Mouse (Mus musculus) hindbrain, embryonic 16.5 days (tissue): ENCODE results near the gene Lpin1. TPM values are rescaled to one million over a fixed set of nuclear protein-coding genes. Genes with fewer than 3 reads are reported as not detected.
A peak's percentile ranks its signal among the peaks of the same experiment; 100 is the strongest.

Experiments used
- ATAC-seq: fragments of 200-750 bp; cut with Nextera tagmentation; 2 replicates; pipeline ENCODE4 v1.8.0; 2017; ENCODE audit warnings: moderate TSS enrichment, moderate library complexity
- H3K27ac ChIP-seq: fragments of 300-500 bp; sonication (generic); 2 replicates; pipeline ENCODE4 v1.5.1; 2014; ENCODE audit warnings: low read depth, mild to moderate bottlenecking, control low read depth, low read length, moderate library complexity
- H3K27me3 ChIP-seq: fragments of 300-500 bp; sonication (generic); replicated peaks from 2 replicates; pipeline ENCODE4 v1.6.1; 2014; ENCODE audit warnings: low read length; ENCODE audit not compliant: control insufficient read depth, insufficient read depth
- H3K36me3 ChIP-seq: fragments of 300-500 bp; sonication (generic); 2 replicates; pipeline ENCODE4 v1.6.1; 2014; ENCODE audit warnings: mild to moderate bottlenecking, low read length, moderate library complexity, mixed read lengths; ENCODE audit not compliant: control insufficient read depth, insufficient read depth
- H3K4me1 ChIP-seq: fragments of 300-500 bp; sonication (generic); 2 replicates; pipeline ENCODE4 v1.6.1; 2014; ENCODE audit warnings: low read depth, low read length; ENCODE audit not compliant: control insufficient read depth, insufficient read depth
- H3K4me2 ChIP-seq: fragments of 300-500 bp; sonication (generic); 2 replicates; pipeline ENCODE4 v1.6.1; 2014; ENCODE audit warnings: mild to moderate bottlenecking, low read length, control low read depth, moderate library complexity
- H3K4me3 ChIP-seq: fragments of 300-500 bp; sonication (generic); 2 replicates; pipeline ENCODE4 v1.5.1; 2014; ENCODE audit warnings: mild to moderate bottlenecking, low read length, control low read depth, moderate library complexity
- H3K9ac ChIP-seq: fragments of 300-500 bp; sonication (generic); 2 replicates; pipeline ENCODE4 v1.6.1; 2014; ENCODE audit warnings: low read depth, mild to moderate bottlenecking, control low read depth, low read length, moderate library complexity
- H3K9me3 ChIP-seq: fragments of 300-500 bp; sonication (generic); 2 replicates; pipeline ENCODE4 v1.6.1; 2014; ENCODE audit warnings: mild to moderate bottlenecking, low read length, moderate library complexity; ENCODE audit not compliant: control insufficient read depth
- WGBS: fragments of 180-500 bp; shearing (Covaris S2); extraction: QIAGEN DNeasy Blood & Tissue Kit; methylation state at CpG from one replicate; pipeline ENCODE4 v1.1.7; 2014; 5-methylcytosine and 5-hydroxymethylcytosine counted together
- polyA plus RNA-seq: library from polyadenylated mRNA; unstranded; fragments of >200 nt; fragmentation: Nextera tagmentation; extraction: Ambion mirVana; gene quantifications from 2 replicates; pipeline ENCODE4 v1.2.1, GENCODE M21; 2015

Gene Lpin1
- polyA plus RNA-seq, 1 experiment from 2014 or later = 14.8 TPM

DNA sequence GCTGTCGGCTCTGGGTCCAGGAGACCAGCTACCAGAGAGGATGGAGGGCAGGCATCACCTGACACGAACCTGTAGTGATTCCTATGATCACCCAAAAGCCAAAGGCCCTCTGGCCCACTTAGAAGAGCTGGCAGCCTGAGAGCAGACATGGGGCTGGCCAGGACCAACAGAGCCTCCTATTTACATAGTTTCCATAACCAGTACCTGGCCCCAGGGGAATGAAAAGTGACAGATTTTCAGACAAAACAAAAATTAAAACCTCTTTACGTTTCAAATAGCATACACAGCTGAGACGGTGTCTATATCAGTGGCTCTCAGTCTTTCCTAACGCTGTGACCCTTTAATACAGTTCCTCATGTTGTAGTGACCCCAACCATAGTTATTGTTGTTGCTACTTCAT, 83.9 kb downstream of the Lpin1 start:
- H3K27me3 ChIP-seq = no peaks in the 10 kb centered on the region
- WGBS = 89% methylated on average over 5 of the region's 5 CpGs

DNA sequence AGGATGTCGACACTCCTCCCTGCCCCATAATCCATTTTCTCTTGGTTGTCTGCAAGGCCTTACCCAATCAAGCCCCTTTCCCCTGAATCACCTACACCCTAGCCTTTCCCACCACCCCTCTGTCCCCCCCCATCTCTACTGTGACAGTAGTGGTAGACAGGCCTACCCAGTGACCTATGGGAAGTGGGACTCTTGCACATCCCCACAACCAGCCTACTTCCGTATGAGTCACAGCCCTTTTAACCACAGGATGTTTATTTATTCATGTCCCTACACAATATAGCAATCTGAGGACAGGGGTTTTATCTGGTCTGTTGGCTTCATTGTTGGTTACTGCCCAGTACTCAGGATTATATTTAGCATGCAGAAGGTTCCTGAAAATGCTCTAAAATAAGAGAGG, 84.6 kb downstream of the Lpin1 start:
- no peaks in the 10 kb centered on the region for H3K27me3 ChIP-seq
- no peak for ATAC-seq
- no peak overlapping the region for H3K9ac ChIP-seq
- H3K4me3 ChIP-seq = no peak overlapping the region
- 89% methylated on average over 2 of the region's 2 CpGs for WGBS
- H3K4me2 ChIP-seq = no peak overlapping the region
- no peaks in the 10 kb centered on the region for H3K4me1 ChIP-seq
- H3K9me3 ChIP-seq = no peaks in the 10 kb centered on the region
- no peaks in the 10 kb centered on the region for H3K36me3 ChIP-seq
- H3K27ac ChIP-seq = no peak overlapping the region

More for the DNA sequence above, 83.9 kb downstream of the Lpin1 start:
- H3K36me3 ChIP-seq = no peaks in the 10 kb centered on the region
- H3K4me3 ChIP-seq = no peak overlapping the region
- ATAC-seq = no peak
- H3K9ac ChIP-seq = no peak overlapping the region
- no peaks in the 10 kb centered on the region for H3K9me3 ChIP-seq
- H3K4me2 ChIP-seq = no peak overlapping the region
- H3K27ac ChIP-seq = no peak overlapping the region
- no peaks in the 10 kb centered on the region for H3K4me1 ChIP-seq

DNA sequence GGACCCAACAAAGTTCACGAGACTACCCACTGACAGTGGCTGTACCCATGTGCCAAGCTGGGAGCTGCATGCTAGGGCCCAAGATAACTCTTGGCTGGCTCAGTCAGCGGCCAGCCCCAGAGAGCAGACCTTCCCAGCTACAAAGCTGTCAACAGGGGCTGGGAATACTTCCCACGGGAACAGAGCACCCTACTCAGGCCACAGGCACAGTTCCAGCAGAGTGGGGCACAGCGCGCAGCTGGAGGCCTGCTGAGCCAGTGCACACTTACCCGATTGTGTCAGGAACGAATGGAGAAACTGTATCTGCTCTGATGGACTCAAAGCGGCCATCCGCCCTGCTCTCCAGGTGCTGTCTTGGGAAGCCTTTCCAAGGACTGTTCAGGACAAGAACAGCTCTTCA, 95.6 kb downstream of the Lpin1 start:
- Histone ChIP-seq H3K27me3 (no peaks in the 10 kb centered on the region), H3K4me1 (no peaks in the 10 kb centered on the region), H3K4me3 (no peak overlapping the region), H3K4me2 (no peak overlapping the region), H3K9ac (no peak overlapping the region), H3K36me3 (no peaks in the 10 kb centered on the region), H3K9me3 (no peaks in the 10 kb centered on the region), H3K27ac (no peak overlapping the region)
- 81% methylated on average over 9 of the region's 9 CpGs for WGBS
- ATAC-seq = peak; percentile 89

DNA sequence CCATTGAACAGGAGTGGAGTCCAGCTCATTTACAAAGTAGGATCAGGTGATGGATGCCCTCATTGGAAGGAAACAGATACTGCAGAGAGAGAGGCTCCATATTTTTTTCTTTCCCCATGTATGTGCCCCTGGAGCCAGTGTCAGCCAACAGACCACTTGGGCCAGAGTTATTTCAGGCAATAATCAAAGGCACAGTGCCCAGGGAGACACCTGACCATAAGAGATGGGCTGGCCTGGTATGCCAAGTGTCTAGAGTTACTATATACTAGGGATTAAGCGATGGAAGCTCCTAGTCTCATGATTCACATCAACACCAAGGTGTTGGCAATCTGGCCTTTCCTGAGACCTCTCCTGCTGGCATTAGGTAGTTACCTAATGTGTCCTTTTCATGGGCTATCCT, 97.8 kb downstream of the Lpin1 start:
- whole genome bisulfite sequencing = 88% methylated on average over 1 of the region's 1 CpGs
- H3K4me1 ChIP-seq = peaks cover 2% of the 10 kb centered on the region; the same call in 1 of the 2 replicates
- no peak for ATAC-seq
- no peaks in the 10 kb centered on the region for H3K36me3 ChIP-seq
- H3K4me2 ChIP-seq = no peak overlapping the region
- H3K27me3 ChIP-seq = no peaks in the 10 kb centered on the region
- H3K27ac ChIP-seq = no peak overlapping the region
- H3K9ac ChIP-seq = no peak overlapping the region
- no peak overlapping the region for H3K4me3 ChIP-seq
- no peaks in the 10 kb centered on the region for H3K9me3 ChIP-seq

DNA sequence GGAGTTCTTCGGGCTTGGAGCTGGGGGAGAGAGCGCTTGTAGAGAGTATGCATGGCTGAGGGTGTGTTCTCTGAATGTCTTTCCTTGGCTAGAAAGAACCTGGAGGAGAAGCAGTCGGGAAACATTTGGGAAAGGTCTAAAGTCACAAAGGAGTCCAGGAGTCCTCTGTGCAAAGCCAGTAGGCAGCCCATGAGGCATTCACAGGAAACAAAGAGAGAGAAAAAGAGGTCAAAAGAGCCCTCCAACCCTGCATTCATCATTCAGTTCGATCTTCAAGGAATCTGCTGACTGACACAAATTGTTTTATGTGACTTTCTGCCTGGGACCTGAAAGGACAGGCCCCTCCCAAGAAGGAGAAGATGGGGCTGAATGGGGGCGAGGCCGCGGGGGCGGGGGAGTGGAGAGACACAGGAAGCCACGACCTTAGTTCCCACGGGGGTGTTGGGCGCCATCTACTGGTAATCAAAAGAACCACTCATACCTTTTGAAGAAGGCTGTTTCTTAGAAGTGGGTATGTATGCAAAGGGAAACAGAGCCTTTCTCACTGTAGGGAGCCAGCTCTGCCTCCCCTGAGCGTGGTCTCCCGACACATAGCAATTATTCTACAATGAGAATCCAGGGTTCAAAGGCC, 101.5 kb downstream of the Lpin1 start:
- Histone ChIP-seq H3K4me2 (peak overlapping the region; percentile 37), H3K27ac (no peak overlapping the region), H3K36me3 (no peaks in the 10 kb centered on the region), H3K9ac (no peak overlapping the region), H3K27me3 (no peaks in the 10 kb centered on the region), H3K9me3 (no peaks in the 10 kb centered on the region), H3K4me1 (peaks cover 7% of the 10 kb centered on the region; the same call in 1 of the 2 replicates), H3K4me3 (no peak overlapping the region)
- 6% methylated on average over 13 of the region's 13 CpGs for WGBS
- peak; percentile 81 for ATAC-seq

DNA sequence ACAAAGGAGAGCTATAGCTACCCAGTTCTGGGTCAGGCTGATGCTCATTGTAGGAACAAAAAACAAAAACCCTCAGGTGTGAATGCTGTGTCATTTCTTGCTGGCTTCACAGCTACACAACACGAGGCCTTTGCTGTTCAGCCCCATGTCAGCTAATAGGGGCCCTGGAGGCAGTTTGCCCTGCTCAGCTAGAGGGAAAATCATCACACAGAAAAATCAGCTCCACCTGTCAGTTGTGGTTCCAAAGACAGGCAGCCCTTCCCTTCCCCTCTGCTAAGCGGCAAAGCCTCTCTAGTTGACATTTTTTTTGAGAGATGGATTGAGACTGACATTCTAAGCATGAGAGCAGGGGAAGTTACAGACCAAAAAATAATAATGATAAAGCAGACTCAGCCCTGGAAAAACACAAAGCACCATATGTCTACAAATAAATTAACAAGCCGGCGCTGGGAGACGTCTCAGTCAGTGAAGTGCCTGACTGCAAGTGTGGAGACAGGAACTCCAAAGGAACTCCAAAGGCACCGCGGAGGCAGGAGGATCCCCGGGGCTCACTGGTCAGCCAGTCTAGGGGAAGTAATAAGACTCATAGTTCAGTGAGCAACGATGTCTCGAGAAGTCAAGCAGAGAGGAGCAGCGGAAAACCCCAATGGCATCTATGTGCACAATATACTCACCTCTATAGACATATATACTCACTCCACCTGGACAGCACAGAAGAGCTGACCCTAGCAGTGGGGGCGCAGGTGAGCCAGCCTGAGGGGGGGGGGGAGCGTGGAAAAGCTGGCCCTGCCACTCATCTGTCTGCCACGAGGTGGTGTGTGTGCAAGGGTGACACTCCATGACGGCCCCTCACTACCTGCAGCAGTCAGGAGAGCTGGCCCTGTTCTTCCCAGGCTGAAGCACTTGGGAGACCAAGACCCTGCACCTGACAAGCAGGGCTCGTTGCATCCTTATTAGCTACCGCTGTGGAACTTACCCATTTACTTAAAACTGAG, 103.7 kb downstream of the Lpin1 start:
- no peak overlapping the region for H3K4me2 ChIP-seq
- ATAC-seq = peak; percentile 32
- no peaks in the 10 kb centered on the region for H3K27me3 ChIP-seq
- no peaks in the 10 kb centered on the region for H3K36me3 ChIP-seq
- WGBS = 53% methylated on average over 17 of the region's 17 CpGs
- no peak overlapping the region for H3K4me3 ChIP-seq
- H3K9ac ChIP-seq = no peak overlapping the region
- no peaks in the 10 kb centered on the region; the same call in 1 of the 2 replicates for H3K9me3 ChIP-seq
- peaks cover 7% of the 10 kb centered on the region; the same call in 1 of the 2 replicates for H3K4me1 ChIP-seq
- no peak overlapping the region for H3K27ac ChIP-seq

DNA sequence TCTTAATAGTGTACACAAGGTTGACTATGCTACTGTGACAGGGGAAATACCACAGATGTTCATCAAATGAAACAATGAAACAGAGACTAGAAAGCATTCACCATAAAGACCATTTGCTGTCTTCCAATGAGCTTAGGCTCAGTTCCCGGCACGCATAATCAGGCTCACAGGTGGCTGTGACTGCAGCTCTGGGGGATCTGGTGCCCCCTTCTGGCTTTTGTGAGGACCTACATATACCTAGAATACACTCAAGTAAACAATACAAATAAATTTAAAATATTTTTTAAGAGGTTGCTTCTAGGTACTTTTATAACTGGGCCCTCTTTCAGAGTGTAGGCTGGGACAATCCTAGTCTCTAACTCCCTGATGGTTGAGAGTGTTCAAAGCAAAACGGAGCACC, 106.5 kb downstream of the Lpin1 start:
- Histone ChIP-seq H3K27ac (no peak overlapping the region), H3K9me3 (no peaks in the 10 kb centered on the region; the same call in 1 of the 2 replicates), H3K36me3 (no peaks in the 10 kb centered on the region), H3K4me1 (peaks cover 7% of the 10 kb centered on the region; the same call in 1 of the 2 replicates), H3K4me2 (no peak overlapping the region), H3K27me3 (no peaks in the 10 kb centered on the region), H3K4me3 (no peak overlapping the region), H3K9ac (no peak overlapping the region)
- ATAC-seq = no peak
- WGBS = 86% methylated on average over 3 of the region's 3 CpGs

DNA sequence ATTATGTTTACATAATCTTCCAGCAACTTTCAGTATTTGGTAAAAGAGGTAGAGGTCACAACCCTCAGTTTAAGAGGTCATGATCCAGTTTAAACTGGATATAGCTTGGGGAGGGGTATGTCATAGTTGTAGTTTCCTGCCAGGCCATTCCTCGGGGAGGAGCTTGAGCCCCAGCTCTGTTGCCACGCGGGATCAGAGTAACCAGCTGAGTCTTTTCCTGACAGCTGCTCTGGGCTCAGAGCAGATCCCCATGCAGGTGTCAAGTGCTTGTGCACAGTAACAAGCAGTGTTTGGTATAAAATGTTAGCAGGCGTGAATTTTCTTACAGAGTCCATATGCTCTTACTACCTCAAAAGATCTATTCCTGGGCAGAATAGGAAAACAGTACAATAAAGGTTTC, 112.8 kb downstream of the Lpin1 start:
- ATAC-seq = no peak
- Histone ChIP-seq H3K4me2 (no peak overlapping the region), H3K4me1 (no peaks in the 10 kb centered on the region), H3K27me3 (no peaks in the 10 kb centered on the region), H3K9me3 (no peaks in the 10 kb centered on the region; the same call in 1 of the 2 replicates), H3K36me3 (no peaks in the 10 kb centered on the region), H3K4me3 (no peak overlapping the region), H3K9ac (no peak overlapping the region), H3K27ac (no peak overlapping the region)
- 42% methylated on average over 4 of the region's 4 CpGs for WGBS

DNA sequence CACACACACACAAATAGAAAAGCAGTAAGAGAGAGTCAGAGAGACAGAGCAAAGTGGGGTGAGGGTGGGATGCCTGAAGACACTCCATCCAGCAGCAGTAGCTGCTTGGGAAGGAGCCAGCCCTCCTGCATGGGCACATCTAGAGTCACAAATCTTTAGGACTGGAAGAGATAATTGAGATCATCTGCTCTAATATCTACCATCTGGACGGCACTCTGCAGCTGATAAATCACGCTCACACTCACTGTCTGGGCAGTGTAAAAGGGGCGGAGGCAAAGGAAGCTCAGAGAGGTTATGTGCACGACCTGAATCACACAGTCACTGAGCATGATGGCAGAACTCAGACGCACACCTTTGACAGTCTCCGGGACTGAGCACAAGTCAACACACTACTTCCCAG, 118.1 kb downstream of the Lpin1 start:
- Histone ChIP-seq H3K9ac (no peak overlapping the region), H3K9me3 (no peaks in the 10 kb centered on the region), H3K4me1 (no peaks in the 10 kb centered on the region), H3K4me3 (no peak overlapping the region), H3K4me2 (no peak overlapping the region), H3K27ac (no peak overlapping the region), H3K36me3 (no peaks in the 10 kb centered on the region), H3K27me3 (no peaks in the 10 kb centered on the region)
- ATAC-seq = peak; percentile 73; the same call in 1 of the 2 replicates
- WGBS = 79% methylated on average over 6 of the region's 6 CpGs
